Mouse (Mus musculus): ENCODE data around the gene Fam92a.

DNA sequence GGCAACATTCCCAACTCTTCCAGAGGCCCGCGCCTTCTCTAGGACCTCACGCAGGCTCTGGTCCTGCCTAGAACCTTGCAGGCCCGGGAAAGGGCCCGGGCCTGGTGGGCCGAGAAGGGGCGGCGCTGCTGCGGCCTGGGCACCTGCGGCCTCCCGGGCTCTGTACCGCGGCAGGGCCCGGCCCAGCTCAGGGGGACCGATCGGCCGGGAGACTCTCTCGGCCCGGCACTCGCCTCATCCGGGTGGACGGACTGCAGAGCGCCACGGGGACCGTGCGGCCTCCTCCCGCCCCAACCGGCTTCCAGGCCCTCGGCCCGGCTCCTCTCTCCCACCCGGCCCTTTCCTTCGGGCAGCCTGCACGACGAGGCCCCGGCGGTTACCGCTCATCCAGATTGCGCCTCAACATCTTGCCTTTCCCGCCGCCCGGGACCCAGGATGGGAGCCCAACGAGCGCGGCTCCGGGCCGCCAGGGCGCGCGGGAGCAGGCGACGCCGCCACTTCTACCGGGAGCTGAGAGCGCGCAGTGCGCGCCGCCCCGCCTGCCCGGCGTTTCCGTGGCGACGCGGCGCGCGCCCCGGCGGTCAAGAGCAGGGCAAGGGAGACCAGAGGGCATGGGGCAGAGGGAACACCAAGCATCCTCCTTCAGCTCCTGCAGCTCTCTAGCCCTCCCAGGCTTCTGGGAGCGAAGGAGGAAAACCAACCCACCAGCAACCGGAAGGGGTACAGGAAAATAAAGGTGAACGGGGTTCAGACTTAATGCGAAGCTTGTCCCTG is at the start of gene Fam92a:
- TF ChIP-seq CTCF (IDR thresholded peaks at IDR 0.05; ENCODE audit: low read depth): no peak; the same call in 1 of the 2 replicates
- no peak for TF ChIP-seq EP300 (optimal IDR thresholded peaks at IDR 0.05)

Data from stomach, postnatal 0 days (tissue).